ENCODE assay signal across 8 mouse cellular contexts in the genomic region with DNA sequence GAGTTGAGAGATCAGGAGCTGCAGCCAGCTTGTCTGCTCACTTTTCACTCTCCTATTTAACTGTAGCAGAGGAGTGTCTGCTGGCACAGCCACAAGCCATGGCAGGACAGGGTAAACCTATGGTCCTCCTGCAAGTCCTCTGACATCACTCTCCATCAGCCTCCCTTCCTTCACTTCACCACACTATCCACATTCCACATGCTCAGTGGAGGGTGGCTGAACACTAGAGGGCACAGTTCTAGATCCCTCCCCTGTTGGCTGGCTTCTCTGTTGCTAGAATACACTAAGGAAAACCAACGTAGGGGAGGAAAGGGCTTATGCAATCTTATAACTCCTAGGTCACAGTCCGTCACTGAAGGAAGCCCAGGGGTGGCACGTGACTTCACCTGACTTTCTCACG. TPM values are rescaled to one million over a fixed set of nuclear protein-coding genes. Genes with fewer than 3 reads are reported as not detected.
DNase-seq lines count a peak whose midpoint lies in the region; ATAC-seq and TF ChIP-seq lines count a peak whose summit lies in the region.

No protein-coding gene starts in this region.

- H3K4me2 ChIP-seq in liver, embryonic 14.5 days (ENCODE audit: low read depth): no peak overlapping the region
- no peak overlapping the region for H3K4me2 ChIP-seq in liver, embryonic 12.5 days

- peak; percentile 43 for DNase-seq in adrenal gland, postnatal 10 days
- DNase-seq in adrenal gland, postnatal 4 days (ENCODE audit: low spot score in 2 of 2): no peak
- no peak for DNase-seq in liver, embryonic 14.5 days (ENCODE audit: low read depth in 3 of 3, low spot score in 3 of 3)
- peak; percentile 94 for DNase-seq in kidney, adult 2 months
- DNase-seq in naive thymus-derived CD4-positive, alpha-beta T cell, adult 2 months (ENCODE audit: low read depth): peak; percentile 11
- DNase-seq in right cerebral cortex, adult 18-20 months: no peak
- DNase-seq in layer of hippocampus, adult 8-10 months (ENCODE audit: low spot score in 2 of 2): no peak

- no peak overlapping the region for H3K4me3 ChIP-seq in liver, embryonic 14.5 days (ENCODE audit: insufficient read depth in 1 of 2, low read depth in 2 of 2, low read length in 2 of 2)
- H3K4me3 ChIP-seq in liver, embryonic 12.5 days: no peak overlapping the region
- no peak overlapping the region for H3K4me3 ChIP-seq in kidney, adult 2 months (ENCODE audit: insufficient read depth, low read depth, low read length)

- no peaks in the 10 kb centered on the region; a peak in 1 of 4 replicates for H3K4me1 ChIP-seq in liver, embryonic 14.5 days (replicated peaks; ENCODE audit: control insufficient read depth in 2 of 2, insufficient read depth in 2 of 2, low read length in 1 of 2)
- H3K4me1 ChIP-seq in liver, embryonic 12.5 days: peaks cover 3% of the 10 kb centered on the region; the same call in 1 of the 2 replicates
- peaks cover 9% of the 10 kb centered on the region; the same call in 1 of the 2 replicates for H3K4me1 ChIP-seq in kidney, adult 2 months (ENCODE audit: control insufficient read depth, insufficient read depth, low read length)

- peaks cover 39% of the 10 kb centered on the region for H3K36me3 ChIP-seq in liver, embryonic 14.5 days (replicated peaks; ENCODE audit: control insufficient read depth, insufficient read depth, low read depth)
- peaks cover 91% of the 10 kb centered on the region for H3K36me3 ChIP-seq in liver, embryonic 12.5 days
- peaks cover 8% of the 10 kb centered on the region for H3K36me3 ChIP-seq in kidney, adult 2 months (ENCODE audit: control insufficient read depth, insufficient read depth, low read length)

- H3K27ac ChIP-seq in liver, embryonic 14.5 days: no peak overlapping the region
- no peak overlapping the region for H3K27ac ChIP-seq in liver, embryonic 12.5 days
- peak overlapping the region; percentile 59 for H3K27ac ChIP-seq in kidney, adult 2 months (ENCODE audit: insufficient read depth, low read depth, low read length)

- no peak overlapping the region for H3K9ac ChIP-seq in liver, embryonic 14.5 days (replicated peaks)
- no peak overlapping the region for H3K9ac ChIP-seq in liver, embryonic 12.5 days

- TF ChIP-seq POLR2A in kidney, adult 2 months (IDR thresholded peaks at IDR 0.05; ENCODE audit: low read depth, low read length): no peak

- H3K9me3 ChIP-seq in liver, embryonic 14.5 days (ENCODE audit: control insufficient read depth, low read length): no peaks in the 10 kb centered on the region
- no peaks in the 10 kb centered on the region for H3K9me3 ChIP-seq in liver, embryonic 12.5 days (replicated peaks)

- TF ChIP-seq EP300 in liver, embryonic 14.5 days (IDR thresholded peaks at IDR 0.05; ENCODE audit: low read depth): no peak

- WGBS in liver, embryonic 14.5 days (ENCODE audit: insufficient replicate concordance): 63% methylated on average over 4 of the region's 4 CpGs
- WGBS in liver, embryonic 12.5 days (ENCODE audit: insufficient replicate concordance): 66% methylated on average over 4 of the region's 4 CpGs
- WGBS in kidney, adult 2 months: 26% methylated on average over 4 of the region's 4 CpGs

- ATAC-seq in liver, embryonic 14.5 days (ENCODE audit: insufficient read depth): no peak
- no peak for ATAC-seq in liver, embryonic 12.5 days

- no peaks in the 10 kb centered on the region for H3K27me3 ChIP-seq in liver, embryonic 14.5 days (ENCODE audit: control insufficient read depth, insufficient read depth, low read length)
- H3K27me3 ChIP-seq in liver, embryonic 12.5 days (replicated peaks): no peaks in the 10 kb centered on the region
- H3K27me3 ChIP-seq in kidney, adult 2 months (replicated peaks; ENCODE audit: control insufficient read depth, insufficient read depth, low read length): no peaks in the 10 kb centered on the region

- TF ChIP-seq CTCF in liver, embryonic 14.5 days (IDR thresholded peaks at IDR 0.05; ENCODE audit: low read depth): peak; percentile 49
- TF ChIP-seq CTCF in kidney, adult 2 months (conservative IDR thresholded peaks at IDR 0.05; ENCODE audit: insufficient read depth, insufficient read length, low read depth, low read length): peak; percentile 74

RNA-seq across cellular contexts. Expression of a gene that starts 27.3 kb away (rescaled TPM):
- 10 to 100 TPM; 21.5 to 23.2 TPM for total RNA-seq in adrenal gland, postnatal 10 days (2021)
- total RNA-seq in adrenal gland, postnatal 4 days (2021): 10 to 100 TPM; 30.5 to 32.2 TPM
- 5.2 and 6.9 TPM in 2 replicates for polyA plus RNA-seq in liver, embryonic 14.5 days (2012; rRNA removed)
- 7.3 and 7.8 TPM in 2 replicates for polyA plus RNA-seq in liver, embryonic 14.5 days (2014; fragmentation: Nextera tagmentation; extraction: Ambion mirVana)
- polyA plus RNA-seq in liver, embryonic 12.5 days (2016; fragmentation: Nextera tagmentation; extraction: Ambion mirVana): 11.7 and 12.1 TPM in 2 replicates
- polyA plus RNA-seq in kidney, adult 2 months (2012; rRNA removed): 7.8 and 10.0 TPM in 2 replicates
- 10 to 100 TPM; 25.6 to 29.1 (median 27.2) TPM for total RNA-seq in layer of hippocampus, adult 8-10 months (2022)

RNA-seq across cellular contexts. Expression of a gene that starts 59.8 kb away (rescaled TPM):
- 10 to 100 TPM; 35.2 to 50.6 TPM for total RNA-seq in adrenal gland, postnatal 10 days (2021)
- 10 to 100 TPM; 46.9 to 51.2 TPM for total RNA-seq in adrenal gland, postnatal 4 days (2021)
- polyA plus RNA-seq in liver, embryonic 14.5 days (2012; rRNA removed): 2.6 and 3.8 TPM in 2 replicates
- 2.0 and 2.8 TPM in 2 replicates for polyA plus RNA-seq in liver, embryonic 14.5 days (2014; fragmentation: Nextera tagmentation; extraction: Ambion mirVana)
- polyA plus RNA-seq in liver, embryonic 12.5 days (2016; fragmentation: Nextera tagmentation; extraction: Ambion mirVana): 3.0 and 3.3 TPM in 2 replicates
- 26.3 and 29.6 TPM in 2 replicates for polyA plus RNA-seq in kidney, adult 2 months (2012; rRNA removed)
- 10 to 100 TPM; 13.0 to 15.3 (median 14.3) TPM for total RNA-seq in layer of hippocampus, adult 8-10 months (2022)

Comparison
In these comparisons a context has a peak if more than half of its experiments do, and no peak if none do; other contexts are left out.
1. DNase-seq: peak in adrenal gland, postnatal 10 days (single experiment), kidney, adult 2 months (single experiment) and naive thymus-derived CD4-positive, alpha-beta T cell, adult 2 months (single experiment); none in adrenal gland, postnatal 4 days (0 of 2), liver, embryonic 14.5 days (0 of 3), right cerebral cortex, adult 18-20 months (single experiment) and layer of hippocampus, adult 8-10 months (0 of 2).